ENCODE assay signal across 16 mouse cellular contexts in the genomic region with DNA sequence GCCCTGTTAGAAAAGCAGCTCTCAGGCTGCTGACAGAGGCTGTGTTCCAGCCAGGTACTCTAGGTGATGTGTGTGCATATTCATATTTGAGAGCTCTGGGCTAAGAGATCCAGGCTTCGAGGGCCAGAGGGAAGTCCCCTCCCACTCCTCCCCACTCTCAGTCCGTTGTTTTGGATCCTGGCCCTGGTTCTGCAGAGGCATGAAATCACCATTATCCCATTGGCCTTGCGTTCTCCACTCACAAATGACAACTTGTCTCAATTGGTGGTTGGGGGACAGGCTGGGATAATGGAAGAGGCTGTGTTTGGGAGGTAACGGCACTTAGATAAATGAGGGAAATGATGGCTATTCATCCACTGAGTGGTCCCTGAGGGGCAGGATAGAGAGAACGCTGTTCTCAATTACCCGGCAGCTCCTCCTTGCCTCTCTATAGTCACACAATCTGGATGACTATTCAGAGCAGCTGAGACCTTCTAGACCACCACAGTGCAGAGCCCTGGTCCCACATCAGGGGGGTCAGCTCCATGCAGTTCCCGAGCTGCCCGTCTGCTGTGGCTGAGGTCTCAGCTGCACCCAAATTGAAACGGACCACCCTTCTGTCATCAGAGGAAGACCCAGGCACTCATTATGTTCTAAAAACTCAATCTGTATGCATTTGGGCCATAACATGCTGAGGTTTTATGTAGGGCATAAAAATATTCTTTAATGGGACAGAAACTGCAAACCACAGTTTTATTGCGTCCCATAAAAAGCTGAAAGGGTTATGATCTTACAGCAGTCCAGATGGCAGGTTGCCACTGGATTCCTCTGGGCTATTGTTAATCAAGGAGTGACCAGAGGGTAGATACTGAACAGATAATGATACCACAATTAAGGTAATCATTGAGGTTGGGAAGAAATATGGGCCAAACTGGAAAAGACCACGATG. TPM values are rescaled to one million over a fixed set of nuclear protein-coding genes. Genes with fewer than 3 reads are reported as not detected.
DNase-seq lines count a peak whose midpoint lies in the region; ATAC-seq lines count a peak whose summit lies in the region.
"Had no signal": no experiment of that assay in that cellular context is flagged by ENCODE, and none has a peak within 500 bp of the region (broad histone marks: within the 10 kb centered on the region; RNA-seq: fewer than 3 reads in every experiment).

No protein-coding gene starts in this region.

- no peaks in the 10 kb centered on the region for H3K9me3 ChIP-seq in forebrain, embryonic 14.5 days (replicated peaks; ENCODE audit: control insufficient read depth, low read length)
- no peaks in the 10 kb centered on the region for H3K9me3 ChIP-seq in forebrain, embryonic 10.5 days
- no peaks in the 10 kb centered on the region for H3K9me3 ChIP-seq in embryonic facial prominence, embryonic 12.5 days
- H3K9me3 ChIP-seq in hindbrain, embryonic 14.5 days (ENCODE audit: control insufficient read depth, low read length) = no peaks in the 10 kb centered on the region
- no peaks in the 10 kb centered on the region for H3K9me3 ChIP-seq in midbrain, embryonic 14.5 days (ENCODE audit: control insufficient read depth, low read length)

- no peaks in the 10 kb centered on the region for H3K27me3 ChIP-seq in forebrain, embryonic 14.5 days (replicated peaks; ENCODE audit: control insufficient read depth, insufficient read depth, low read length)
- peaks cover 5% of the 10 kb centered on the region; the same call in 1 of the 2 replicates for H3K27me3 ChIP-seq in forebrain, embryonic 10.5 days (ENCODE audit: poor library complexity, severe bottlenecking)
- H3K27me3 ChIP-seq in embryonic facial prominence, embryonic 12.5 days = peaks cover 3% of the 10 kb centered on the region; the same call in 1 of the 2 replicates
- H3K27me3 ChIP-seq in hindbrain, embryonic 14.5 days (ENCODE audit: control insufficient read depth, insufficient read depth, low read length) = no peaks in the 10 kb centered on the region
- H3K27me3 ChIP-seq in midbrain, embryonic 14.5 days (ENCODE audit: control insufficient read depth, insufficient read depth, low read length) = no peaks in the 10 kb centered on the region

- no peak overlapping the region for H3K4me2 ChIP-seq in forebrain, embryonic 14.5 days (ENCODE audit: low read length)
- H3K4me2 ChIP-seq in embryonic facial prominence, embryonic 12.5 days (replicated peaks) = no peak overlapping the region
- no peak overlapping the region for H3K4me2 ChIP-seq in hindbrain, embryonic 14.5 days (replicated peaks)
- no peak overlapping the region for H3K4me2 ChIP-seq in midbrain, embryonic 14.5 days (ENCODE audit: low read length)

- H3K27ac ChIP-seq in forebrain, embryonic 14.5 days (ENCODE audit: low read depth, low read length) = no peak overlapping the region
- H3K27ac ChIP-seq in forebrain, embryonic 10.5 days = no peak overlapping the region
- H3K27ac ChIP-seq in embryonic facial prominence, embryonic 12.5 days = no peak overlapping the region
- no peak overlapping the region; the same call in 1 of the 2 replicates for H3K27ac ChIP-seq in hindbrain, embryonic 14.5 days
- 0 out of 2 replicates have a peak overlapping the region, but pooled peaks have one; percentile 8 for H3K27ac ChIP-seq in midbrain, embryonic 14.5 days (replicated peaks; ENCODE audit: low read depth, low read length)
- H3K27ac ChIP-seq: liver, embryonic 14.5 days had no signal

- H3K4me3 ChIP-seq in forebrain, embryonic 14.5 days (ENCODE audit: low read depth, low read length) = no peak overlapping the region
- H3K4me3 ChIP-seq in forebrain, embryonic 10.5 days = no peak overlapping the region
- no peak overlapping the region for H3K4me3 ChIP-seq in embryonic facial prominence, embryonic 12.5 days
- H3K4me3 ChIP-seq in hindbrain, embryonic 14.5 days (replicated peaks; ENCODE audit: low read length) = no peak overlapping the region
- no peak overlapping the region for H3K4me3 ChIP-seq in midbrain, embryonic 14.5 days (replicated peaks; ENCODE audit: low read depth, low read length)

- H3K9ac ChIP-seq in forebrain, embryonic 14.5 days (ENCODE audit: low read length) = no peak overlapping the region
- no peak overlapping the region for H3K9ac ChIP-seq in embryonic facial prominence, embryonic 12.5 days
- H3K9ac ChIP-seq in hindbrain, embryonic 14.5 days = no peak overlapping the region
- H3K9ac ChIP-seq in midbrain, embryonic 14.5 days (replicated peaks; ENCODE audit: low read length) = no peak overlapping the region
- H3K9ac ChIP-seq: liver, embryonic 14.5 days had no signal

- no peaks in the 10 kb centered on the region; the same call in 1 of the 2 replicates for H3K4me1 ChIP-seq in forebrain, embryonic 14.5 days (ENCODE audit: control insufficient read depth, insufficient read depth, low read length)
- H3K4me1 ChIP-seq in forebrain, embryonic 10.5 days = 0 out of 2 replicates have a peak, but pooled peaks cover 6% of the 10 kb centered on the region
- no peaks in the 10 kb centered on the region for H3K4me1 ChIP-seq in embryonic facial prominence, embryonic 12.5 days
- H3K4me1 ChIP-seq in hindbrain, embryonic 14.5 days (replicated peaks; ENCODE audit: control insufficient read depth, insufficient read depth, low read length) = 0 out of 2 replicates have a peak, but pooled peaks cover 3% of the 10 kb centered on the region
- H3K4me1 ChIP-seq in midbrain, embryonic 14.5 days (ENCODE audit: control insufficient read depth, insufficient read depth, low read length) = no peaks in the 10 kb centered on the region

- 61% methylated on average over 11 of the region's 11 CpGs for whole genome bisulfite sequencing in forebrain, embryonic 14.5 days
- WGBS in forebrain, embryonic 10.5 days = 78% methylated on average over 11 of the region's 11 CpGs
- WGBS in embryonic facial prominence, embryonic 12.5 days = 50% methylated on average over 11 of the region's 11 CpGs
- 24% methylated on average over 11 of the region's 11 CpGs for WGBS in hindbrain, embryonic 14.5 days
- 49% methylated on average over 11 of the region's 11 CpGs for WGBS in midbrain, embryonic 14.5 days

- ATAC-seq in forebrain, embryonic 14.5 days = peak; percentile 32; the same call in 1 of the 2 replicates
- ATAC-seq in embryonic facial prominence, embryonic 12.5 days (ENCODE audit: insufficient number of reproducible peaks, insufficient read depth, low FRiP score, low TSS enrichment) = 0 out of 2 replicates have a peak, but pooled peaks have one; percentile 60
- ATAC-seq in hindbrain, embryonic 14.5 days (ENCODE audit: low FRiP score) = peak; percentile 74
- ATAC-seq in midbrain, embryonic 14.5 days (ENCODE audit: low FRiP score, low TSS enrichment) = peak; percentile 67
- ATAC-seq: activated CD4-positive, CD25-positive, alpha-beta regulatory T cell, adult 4 months had no signal

- DNase-seq in forebrain, embryonic 14.5 days (ENCODE audit: low spot score) = no peak
- DNase-seq in forebrain, embryonic 10.5 days (ENCODE audit: extremely low spot score, low spot score) = no peak
- DNase-seq in hindbrain, embryonic 14.5 days (ENCODE audit: low spot score) = no peak
- peak; percentile 46 for DNase-seq in midbrain, embryonic 14.5 days
- no peak for DNase-seq in Muller cell, postnatal 12 days (ENCODE audit: inconsistent ontology term)
- no peak for DNase-seq in adrenal gland, postnatal 14 days
- no peak for DNase-seq in frontal cortex, adult 2 months (ENCODE audit: extremely low spot score in 1 of 2, low spot score in 1 of 2)
- DNase-seq: heart, adult 11 months; heart, postnatal 10 days; lung, postnatal 4 days; right cerebral cortex, adult 18-20 months; thymus, adult 18-20 months had no signal

- peaks cover 12% of the 10 kb centered on the region for H3K36me3 ChIP-seq in forebrain, embryonic 14.5 days (ENCODE audit: control insufficient read depth, insufficient read depth, low read length)
- H3K36me3 ChIP-seq in forebrain, embryonic 10.5 days (replicated peaks) = no peaks in the 10 kb centered on the region
- H3K36me3 ChIP-seq in embryonic facial prominence, embryonic 12.5 days = no peaks in the 10 kb centered on the region
- peaks cover 31% of the 10 kb centered on the region for H3K36me3 ChIP-seq in hindbrain, embryonic 14.5 days (replicated peaks; ENCODE audit: control insufficient read depth, insufficient read depth)
- H3K36me3 ChIP-seq in midbrain, embryonic 14.5 days (ENCODE audit: control insufficient read depth, insufficient read depth, low read length) = peaks cover 43% of the 10 kb centered on the region

RNA-seq across cellular contexts. Expression of a gene that starts 29.2 kb away (rescaled TPM):
- polyA plus RNA-seq in forebrain, embryonic 14.5 days (2014; fragmentation: Nextera tagmentation; extraction: Ambion mirVana) = 10.4 and 11.1 TPM in 2 replicates
- polyA plus RNA-seq in forebrain, embryonic 10.5 days (2016; fragmentation: Nextera tagmentation; extraction: Ambion mirVana) = 4.2 and 4.9 TPM in 2 replicates
- 5.7 and 7.8 TPM in 2 replicates for polyA plus RNA-seq in embryonic facial prominence, embryonic 12.5 days (2016; fragmentation: Nextera tagmentation; extraction: Ambion mirVana)
- polyA plus RNA-seq in hindbrain, embryonic 14.5 days (2014; fragmentation: Nextera tagmentation; extraction: Ambion mirVana) = 9.3 and 10.1 TPM in 2 replicates
- polyA plus RNA-seq in midbrain, embryonic 14.5 days (2014; fragmentation: Nextera tagmentation; extraction: Ambion mirVana) = 8.8 and 10.3 TPM in 2 replicates
- 38.7 and 52.9 TPM in 2 replicates for total RNA-seq in adrenal gland, postnatal 14 days (2021)
- 66.6 and 79.1 TPM in 2 replicates for polyA plus RNA-seq in frontal cortex, adult 2 months (2012; rRNA removed)
- total RNA-seq: common myeloid progenitor, adult 5-6 weeks had no signal
- polyA plus RNA-seq: activated CD4-positive, CD25-positive, alpha-beta regulatory T cell, adult 4 months had no signal
